Mouse (Mus musculus): Measurements from ENCODE around the gene Hist1h3e.

GRCm38 (mm10) chr13:23524654-23525053 is 37.5 kb downstream of the Hist1h3e start:
- TF ChIP-seq CTCF (IDR thresholded peaks at IDR 0.05; ENCODE audit: borderline replicate concordance, control insufficient read depth, extremely low read depth, insufficient read depth, low read length, poor library complexity) (peak; percentile 40; the same call in 1 of the 2 replicates), POLR2A (IDR thresholded peaks at IDR 0.05; ENCODE audit: control insufficient read depth, extremely low read depth, insufficient read depth, low read length, poor library complexity) (no peak)

Data from thymus, adult 2 months (tissue).